Mouse (Mus musculus): ENCODE measurements around the gene Ms4a14. TPM values are rescaled to one million over a fixed set of nuclear protein-coding genes. Genes with fewer than 3 reads are reported as not detected.
"Not testable (repeated sequence)": the region's sequence is repeated elsewhere in the genome, so short reads cannot be mapped to it uniquely, and the experiment has no call there.

Ms4a14 gene
- under 1 TPM in 1 of 2 experiments, not detected in 1; 0.07 TPM for total RNA-seq (2021)

GRCm38 (mm10) chr19:11314354-11314753 lies at the start of gene Ms4a14:
Gene Ms4a14 (minus strand): TSS chr19:11314454.
- DNase-seq (ENCODE audit: low spot score in 2 of 2): no peak
- intact Hi-C loops (cut with DNase I): no loop called here

DNA sequence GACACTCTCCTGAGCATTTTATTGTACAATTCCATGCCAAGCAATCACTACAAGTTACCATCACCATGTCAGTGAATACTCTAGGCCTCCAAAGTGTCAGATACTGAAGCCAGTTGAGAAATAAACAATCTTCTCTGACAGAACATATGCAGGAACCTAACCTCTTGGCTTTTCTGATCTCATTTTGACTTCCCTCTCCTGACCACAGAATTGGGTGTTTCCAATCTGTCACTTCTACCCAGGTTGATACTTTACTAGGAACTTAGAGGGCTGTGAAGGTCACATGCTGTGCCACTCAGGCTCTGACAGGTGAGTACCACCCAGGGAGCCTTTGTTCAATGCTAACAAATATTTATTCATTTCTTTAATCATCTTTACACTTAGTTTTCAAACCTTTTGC lies 47.7 kb upstream of the Ms4a14 start:
- no peak for DNase-seq (ENCODE audit: low spot score in 2 of 2)
- intact Hi-C loops (cut with DNase I): no loop called here

DNA sequence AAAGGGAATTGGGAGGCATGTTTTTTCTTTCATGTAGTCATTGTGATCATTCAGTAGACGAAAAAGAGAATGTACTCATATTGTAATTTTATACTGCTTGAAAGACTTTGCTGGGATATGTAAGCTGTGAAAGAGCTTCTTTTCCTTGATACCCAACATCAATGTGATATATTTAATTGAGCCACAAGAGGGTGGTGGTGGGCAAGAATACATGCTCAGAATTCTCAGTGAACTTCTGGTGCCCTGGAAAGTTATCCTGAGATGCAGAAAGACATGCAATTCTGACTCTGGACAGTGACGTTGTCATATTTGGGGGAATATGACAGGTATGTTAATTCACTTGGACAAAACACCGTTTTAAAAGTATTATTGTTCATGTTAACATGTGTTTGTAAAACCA lies 45.9 kb upstream of the Ms4a14 start:
- intact Hi-C loops (cut with DNase I): no loop called here
- no peak for DNase-seq (ENCODE audit: low spot score in 2 of 2)

- intact Hi-C loops (cut with DNase I): no loop called here
- no peak for DNase-seq (ENCODE audit: low spot score in 2 of 2)
Measured at GRCm38 (mm10) chr19:11355730-11356129, 41.5 kb upstream of the Ms4a14 start.

DNA sequence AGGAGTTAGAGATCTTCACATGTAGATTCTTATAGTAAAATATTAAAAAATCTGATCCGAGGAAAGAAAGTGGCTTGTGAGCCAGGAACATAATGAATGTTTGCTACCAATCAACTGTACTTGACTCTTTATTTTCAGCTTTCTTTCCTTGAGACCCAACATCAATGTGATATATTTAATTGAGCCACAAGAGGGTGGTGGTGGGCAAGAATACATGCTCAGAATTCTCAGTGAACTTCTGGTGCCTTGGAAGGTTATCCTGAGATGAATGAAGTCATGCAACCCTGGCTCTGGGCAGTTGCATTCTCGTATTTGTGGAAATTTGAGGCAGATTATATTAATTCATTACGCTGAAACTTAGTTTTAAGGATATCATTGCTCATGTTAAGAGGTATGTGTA lies 37.6 kb upstream of the Ms4a14 start:
- DNase-seq (ENCODE audit: low spot score in 2 of 2): no peak
- intact Hi-C loops (cut with DNase I): loop anchor here (5.0 kb wide), 2 partner anchors 250 to 415 kb away; partner anchors contain the start of gene Ms4a6d

DNA sequence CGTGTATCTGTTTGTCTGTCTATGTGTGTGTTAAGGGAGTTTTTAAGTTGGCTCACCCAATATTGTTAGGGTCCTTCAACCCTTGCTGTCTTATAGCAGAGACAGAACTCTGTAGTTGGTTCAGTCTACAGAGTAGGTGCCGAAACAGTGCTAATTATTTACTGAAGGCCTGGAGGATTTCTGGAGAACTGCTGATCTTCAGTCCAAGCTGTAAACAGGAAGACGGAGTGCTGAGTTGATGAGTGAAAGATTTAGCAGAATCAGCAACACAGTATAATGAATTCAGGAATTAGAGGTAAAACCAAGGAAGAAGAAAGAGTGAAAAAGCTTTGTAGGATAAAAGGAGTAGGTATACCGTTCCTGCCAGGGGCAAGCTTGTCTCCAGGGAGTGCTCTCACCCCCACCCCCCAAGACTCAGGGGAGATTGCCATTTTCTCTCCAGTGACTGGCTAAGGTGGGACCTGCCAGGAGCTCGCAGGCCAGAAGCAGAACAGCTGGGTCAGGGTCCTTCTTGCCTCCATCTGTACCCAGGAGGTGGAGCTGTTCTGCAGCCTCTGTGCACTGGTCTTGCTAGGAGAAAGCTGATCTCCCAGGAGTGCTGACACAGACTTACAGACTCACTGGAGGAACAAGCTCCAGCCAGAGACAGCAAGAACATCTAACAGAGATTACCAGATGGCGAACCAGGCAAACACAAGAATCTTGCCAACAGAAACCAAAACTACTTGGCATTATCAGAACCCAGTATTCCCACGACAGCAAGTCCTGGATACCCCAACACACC lies 35.6 kb upstream of the Ms4a14 start:
- DNase-seq (ENCODE audit: low spot score in 2 of 2): peak in 1 of 2 experiments; percentile 3
- intact Hi-C loops (cut with DNase I): loop anchor here (5.0 kb wide), 2 partner anchors 252 to 417 kb away; partner anchors contain the start of gene Ms4a6d

DNA sequence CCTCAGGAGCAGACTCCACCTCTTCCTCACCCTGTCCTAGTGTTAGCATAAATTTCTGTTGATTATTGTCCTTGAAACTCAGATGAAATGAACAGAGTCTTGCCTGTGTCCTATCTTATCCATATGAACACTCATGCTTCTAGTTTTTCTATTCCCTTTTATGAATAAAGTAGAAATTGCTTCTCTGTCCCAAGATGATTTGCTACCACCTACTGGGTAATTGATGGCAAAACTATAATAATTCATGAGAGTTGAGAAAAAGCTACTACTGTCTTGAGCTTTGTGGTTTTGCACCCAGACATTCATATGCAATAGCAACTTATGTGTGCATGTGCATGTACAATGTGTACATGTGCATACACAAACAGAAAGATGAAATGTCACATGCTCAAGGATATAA lies 29.7 kb upstream of the Ms4a14 start:
- DNase-seq (ENCODE audit: low spot score in 2 of 2): no peak
- intact Hi-C loops (cut with DNase I): no loop called here

GRCm38 (mm10) chr19:11343147-11343546 lies 28.9 kb upstream of the Ms4a14 start:
- no peak for DNase-seq (ENCODE audit: low spot score in 2 of 2)
- intact Hi-C loops (cut with DNase I): no loop called here

DNA sequence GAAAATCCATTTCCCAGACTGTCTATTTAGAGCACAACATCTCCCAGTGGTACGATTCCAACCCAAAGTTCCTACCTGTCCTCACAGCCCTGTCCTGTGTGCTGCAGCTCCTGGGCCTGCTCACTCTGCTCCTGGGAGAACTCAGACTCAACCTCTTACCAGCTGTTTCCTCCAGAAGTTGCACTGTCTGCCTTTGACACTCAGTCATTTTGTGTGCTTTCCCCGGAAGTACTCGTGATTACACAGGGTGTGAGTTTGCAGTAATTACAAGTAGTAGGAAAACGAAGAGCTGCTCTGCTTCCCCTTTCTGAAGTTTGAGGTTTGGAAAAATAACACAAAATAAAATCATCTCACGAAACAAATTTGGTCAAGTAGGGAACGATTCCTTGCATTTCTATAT lies 21.7 kb upstream of the Ms4a14 start, which contains the start of gene Ms4a7:
TSS of gene Ms4a7 (minus strand) at position 215 of the 400 bp plus-strand sequence.
- intact Hi-C loops (cut with DNase I): no loop called here
- DNase-seq (ENCODE audit: low spot score in 2 of 2): no peak

DNA sequence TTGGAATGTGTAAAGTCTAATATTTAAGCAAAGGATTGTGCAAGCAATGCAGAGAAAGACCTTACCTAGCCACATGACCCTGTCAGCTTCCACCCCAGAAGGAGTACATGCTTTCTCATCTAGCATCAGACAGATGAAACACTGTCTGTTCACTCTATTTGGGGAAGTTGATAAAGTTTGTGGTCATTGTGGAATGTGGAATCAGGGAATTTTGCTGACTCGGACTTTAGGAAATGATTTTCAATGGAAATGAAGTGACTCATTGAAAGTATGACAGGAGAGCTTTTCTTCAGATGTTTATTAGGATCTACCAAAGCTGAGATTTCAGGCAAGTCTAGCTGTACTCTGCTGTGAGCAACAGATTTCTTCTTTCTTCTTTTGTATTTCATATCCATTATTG lies 6.9 kb upstream of the Ms4a14 start:
- intact Hi-C loops (cut with DNase I): no loop called here

DNA sequence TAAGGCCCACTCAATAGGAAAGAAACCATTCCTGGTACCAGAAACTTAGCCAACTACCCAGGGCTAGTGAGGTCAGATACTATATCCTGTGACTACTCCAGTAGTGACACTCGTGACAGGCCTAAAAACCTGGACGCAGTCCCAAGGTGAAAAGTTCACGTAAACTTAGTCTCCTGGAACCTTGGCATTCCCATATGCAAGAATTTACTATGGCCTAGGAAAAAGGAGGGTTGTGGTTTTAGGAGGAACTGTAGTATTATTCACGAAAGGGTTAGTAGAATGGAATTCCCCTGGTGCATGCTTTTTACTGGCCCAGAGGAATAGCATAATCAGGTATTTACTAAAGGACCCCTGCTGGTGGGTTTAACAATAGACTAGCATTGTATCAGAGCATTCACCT lies 2.5 kb upstream of the Ms4a14 start:
- DNase-seq (ENCODE audit: low spot score in 2 of 2): no peak
- intact Hi-C loops (cut with DNase I): no loop called here

More for the DNA sequence above, 6.9 kb upstream of the Ms4a14 start:
- DNase-seq (ENCODE audit: low spot score in 2 of 2): no peak

- DNase-seq (ENCODE audit: low spot score in 2 of 2): no peak
- intact Hi-C loops (cut with DNase I): no loop called here
Measured at GRCm38 (mm10) chr19:11308888-11309287, 5.4 kb downstream of the Ms4a14 start.

DNA sequence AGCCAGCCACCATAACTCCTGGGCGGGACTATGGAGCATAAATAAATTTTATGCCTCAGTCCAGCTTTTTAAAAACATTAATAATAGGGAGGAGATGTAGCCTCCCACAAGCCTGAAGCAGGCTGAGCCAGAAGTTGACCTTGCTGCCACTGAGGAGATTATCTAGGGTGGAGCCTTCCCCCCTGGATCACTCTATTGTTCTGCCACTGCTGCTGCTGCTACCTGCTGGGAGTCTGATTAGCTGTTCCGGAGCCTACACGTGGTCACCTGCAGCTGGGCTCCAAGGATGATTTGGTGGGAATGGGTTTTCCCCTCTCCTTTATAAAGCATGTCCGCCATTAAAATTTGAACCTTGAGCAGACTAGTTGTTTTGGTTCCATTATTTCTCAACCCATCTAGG lies 14.7 kb downstream of the Ms4a14 start:
- intact Hi-C loops (cut with DNase I); DNase-seq (ENCODE audit: low spot score in 2 of 2): not testable (repeated sequence)

GRCm38 (mm10) chr19:11298939-11299338 lies 15.3 kb downstream of the Ms4a14 start:
- DNase-seq (ENCODE audit: low spot score in 2 of 2): no peak
- intact Hi-C loops (cut with DNase I): no loop called here

GRCm38 (mm10) chr19:11293616-11294015 lies 20.6 kb downstream of the Ms4a14 start:
- DNase-seq (ENCODE audit: low spot score in 2 of 2); intact Hi-C loops (cut with DNase I): not testable (repeated sequence)

GRCm38 (mm10) chr19:11292990-11293389 lies 21.3 kb downstream of the Ms4a14 start:
- intact Hi-C loops (cut with DNase I): no loop called here
- DNase-seq (ENCODE audit: low spot score in 2 of 2): no peak

- no peak for DNase-seq (ENCODE audit: low spot score in 2 of 2)
- intact Hi-C loops (cut with DNase I): no loop called here
Measured at GRCm38 (mm10) chr19:11283773-11284172, 30.5 kb downstream of the Ms4a14 start, which contains the start of gene Ms4a5. Gene Ms4a5 (minus strand): TSS chr19:11283873.

- intact Hi-C loops (cut with DNase I): no loop called here
Measured at GRCm38 (mm10) chr19:11280223-11280622, 34.0 kb downstream of the Ms4a14 start.

GRCm38 (mm10) chr19:11276431-11276830 lies 37.8 kb downstream of the Ms4a14 start:
- intact Hi-C loops (cut with DNase I): no loop called here
- DNase-seq (ENCODE audit: low spot score in 2 of 2): no peak

More at GRCm38 (mm10) chr19:11280223-11280622, 34.0 kb downstream of the Ms4a14 start:
- DNase-seq (ENCODE audit: low spot score in 2 of 2): no peak

DNA sequence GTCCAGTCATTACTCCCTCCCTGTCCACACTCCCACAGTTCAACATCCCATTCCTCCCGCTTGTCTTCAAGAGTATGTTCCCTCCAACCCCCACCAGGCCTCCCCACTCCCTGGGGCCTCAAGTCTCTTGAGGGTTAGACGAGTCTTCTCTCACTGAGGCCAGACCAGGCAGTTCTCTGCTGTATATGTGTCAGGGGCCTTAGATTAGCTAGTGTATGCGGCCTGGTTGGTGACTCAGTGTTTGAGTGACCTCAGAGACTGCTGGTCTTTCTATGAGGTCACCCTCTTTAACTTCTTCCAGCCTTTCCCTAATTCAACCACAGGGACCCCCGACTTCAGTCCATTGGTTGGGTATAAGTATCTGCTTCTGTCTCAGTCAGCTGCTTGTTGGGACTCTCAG lies 47.3 kb downstream of the Ms4a14 start:
- DNase-seq (ENCODE audit: low spot score in 2 of 2): no peak
- intact Hi-C loops (cut with DNase I): no loop called here

Measured in left cerebral cortex, postnatal 36 days (tissue).